ENCODE assay signal across 15 mouse cellular contexts in genomic region chr10:85157451-85157850, GRCm38 (mm10).
"Had no signal": no experiment of that assay in that cellular context is flagged by ENCODE, and none has a peak within 500 bp of the region (broad histone marks: within the 10 kb centered on the region; RNA-seq: fewer than 3 reads in every experiment).

No protein-coding gene starts in this region.

- H3K36me3 ChIP-seq: neural tube, embryonic 15.5 days; stomach, embryonic 15.5 days had no signal

- H3K9me3 ChIP-seq: neural tube, embryonic 15.5 days; stomach, embryonic 15.5 days had no signal

- H3K9ac ChIP-seq: neural tube, embryonic 15.5 days; stomach, embryonic 15.5 days had no signal

- H3K27me3 ChIP-seq: neural tube, embryonic 15.5 days; stomach, embryonic 15.5 days had no signal

- H3K4me3 ChIP-seq: neural tube, embryonic 15.5 days; stomach, embryonic 15.5 days had no signal

- H3K4me2 ChIP-seq: neural tube, embryonic 15.5 days; stomach, embryonic 15.5 days had no signal

- DNase-seq: retina, postnatal 1 day; right cerebral cortex, adult 18-20 months; right cerebral cortex, postnatal 14 days; right cerebral cortex, postnatal 25 days; right cerebral cortex, postnatal 4 days; spleen, adult 18-20 months; thymus, adult 18-20 months; thymus, adult 2 months; thymus, postnatal 14 days; thymus, postnatal 25 days; thymus, postnatal 36 days; thymus, postnatal 4 days had no signal

- H3K4me1 ChIP-seq: stomach, embryonic 15.5 days had no signal

- H3K27ac ChIP-seq: neural tube, embryonic 15.5 days; stomach, embryonic 15.5 days; stomach, postnatal 0 days had no signal
